ENCODE assay signal across 10 mouse cellular contexts in genomic region chr15:78571554-78572269, GRCm38 (mm10). TPM values are rescaled to one million over a fixed set of nuclear protein-coding genes. Genes with fewer than 3 reads are reported as not detected.
DNase-seq lines count a peak whose midpoint lies in the region; ATAC-seq and TF ChIP-seq lines count a peak whose summit lies in the region.
"Had no signal": no experiment of that assay in that cellular context is flagged by ENCODE, and none has a peak within 500 bp of the region (broad histone marks: within the 10 kb centered on the region; RNA-seq: fewer than 3 reads in every experiment).

No protein-coding gene starts in this region.

- WGBS in liver, postnatal 0 days (ENCODE audit: insufficient replicate concordance) = 10% methylated on average over 16 of the region's 16 CpGs
- 51% methylated on average over 16 of the region's 16 CpGs for WGBS in kidney, embryonic 14.5 days

- no peaks in the 10 kb centered on the region for H3K27me3 ChIP-seq in liver, postnatal 0 days (ENCODE audit: insufficient read depth, low read length)
- H3K27me3 ChIP-seq in kidney, embryonic 14.5 days (ENCODE audit: control insufficient read depth, insufficient read depth, low read length) = no peaks in the 10 kb centered on the region
- H3K27me3 ChIP-seq: lung, embryonic 15.5 days had no signal

- H3K9ac ChIP-seq in liver, postnatal 0 days (replicated peaks) = peak overlapping the region; percentile 68
- H3K9ac ChIP-seq in kidney, embryonic 14.5 days (ENCODE audit: low read depth, low read length) = no peak overlapping the region
- H3K9ac ChIP-seq: lung, embryonic 15.5 days had no signal

- peak; percentile 86 for TF ChIP-seq EP300 in liver, postnatal 0 days (IDR thresholded peaks at IDR 0.05; ENCODE audit: low read depth)

- ATAC-seq in erythroid progenitor cell, adult 5-6 weeks (replicated peaks; ENCODE audit: low FRiP score, poor library complexity, severe bottlenecking) = peak; percentile 86
- peak; percentile 91 for ATAC-seq in liver, postnatal 0 days
- ATAC-seq in kidney, embryonic 14.5 days (ENCODE audit: low FRiP score, low TSS enrichment) = no peak

- H3K4me3 ChIP-seq in liver, postnatal 0 days (ENCODE audit: low read depth, low read length) = peak overlapping the region; percentile 57
- no peak overlapping the region for H3K4me3 ChIP-seq in kidney, embryonic 14.5 days (ENCODE audit: low read length)
- H3K4me3 ChIP-seq: lung, embryonic 15.5 days had no signal

- peaks cover 25% of the 10 kb centered on the region for H3K36me3 ChIP-seq in liver, postnatal 0 days (replicated peaks; ENCODE audit: insufficient read depth, low read length)
- H3K36me3 ChIP-seq in kidney, embryonic 14.5 days (ENCODE audit: control insufficient read depth, insufficient read depth, low read length) = no peaks in the 10 kb centered on the region
- H3K36me3 ChIP-seq: lung, embryonic 15.5 days had no signal

- peaks cover 35% of the 10 kb centered on the region for H3K4me1 ChIP-seq in liver, postnatal 0 days (ENCODE audit: insufficient read depth)
- H3K4me1 ChIP-seq in kidney, embryonic 14.5 days (ENCODE audit: control insufficient read depth, insufficient read depth, low read length) = no peaks in the 10 kb centered on the region
- H3K4me1 ChIP-seq: lung, embryonic 15.5 days had no signal

- DNase-seq in MN1 (ENCODE audit: low spot score) = peak; percentile 43
- peak; percentile 84 for DNase-seq in liver, postnatal 0 days
- DNase-seq in spleen, postnatal 14 days (ENCODE audit: low spot score in 2 of 2) = peak; percentile 72 to 77
- DNase-seq in layer of hippocampus, postnatal 14 days (ENCODE audit: low spot score in 2 of 2) = no peak
- no peak for DNase-seq in adrenal gland, postnatal 25 days
- DNase-seq in gastrocnemius, adult 18-20 months (ENCODE audit: low spot score) = no peak

- H3K9me3 ChIP-seq in liver, postnatal 0 days (ENCODE audit: low read length) = no peaks in the 10 kb centered on the region
- H3K9me3 ChIP-seq in kidney, embryonic 14.5 days (ENCODE audit: control insufficient read depth, low read length) = no peaks in the 10 kb centered on the region
- H3K9me3 ChIP-seq: lung, embryonic 15.5 days had no signal

- no peak for TF ChIP-seq CTCF in liver, postnatal 0 days (IDR thresholded peaks at IDR 0.05; ENCODE audit: low read depth)

- H3K27ac ChIP-seq in liver, postnatal 0 days (ENCODE audit: low read depth) = peak overlapping the region; percentile 91
- H3K27ac ChIP-seq in kidney, embryonic 14.5 days (ENCODE audit: low read depth, low read length) = no peak overlapping the region
- H3K27ac ChIP-seq: lung, embryonic 15.5 days had no signal

- H3K4me2 ChIP-seq in liver, postnatal 0 days (ENCODE audit: low read depth, low read length) = peak overlapping the region; percentile 67
- H3K4me2 ChIP-seq in kidney, embryonic 14.5 days (replicated peaks; ENCODE audit: low read depth, low read length) = no peak overlapping the region
- H3K4me2 ChIP-seq: lung, embryonic 15.5 days had no signal

RNA-seq across cellular contexts. Expression of gene Rac2, which starts 0.9 kb away (rescaled TPM):
- total RNA-seq in erythroid progenitor cell, adult 5-6 weeks (2015; ENCODE audit: low replicate concordance) = 126 and 259 TPM in 2 replicates
- total RNA-seq in erythroid progenitor cell, adult 5-6 weeks (2017; ENCODE audit: low replicate concordance) = 61.6 and 79.4 TPM in 2 replicates
- 120 and 127 TPM in 2 replicates for polyA plus RNA-seq in liver, postnatal 0 days (2015; fragmentation: Nextera tagmentation; extraction: Ambion mirVana)
- total RNA-seq in layer of hippocampus, postnatal 14 days (2021) = 1 to 10 TPM; 2.5 to 3.5 TPM
- 2.7 and 4.5 TPM in 2 replicates for total RNA-seq in adrenal gland, postnatal 25 days (2021)
- 1 to 10 TPM in 1 of 2 experiments, under 1 TPM in 1; 0.96 to 1.8 TPM for total RNA-seq in gastrocnemius, adult 18-20 months (2021)
- polyA plus RNA-seq in kidney, embryonic 14.5 days (2014; fragmentation: Nextera tagmentation; extraction: Ambion mirVana) = 6.1 and 7.6 TPM in 2 replicates

RNA-seq across cellular contexts. Expression of gene Cyth4, which starts 25.1 kb away (rescaled TPM):
- total RNA-seq in erythroid progenitor cell, adult 5-6 weeks (2015; ENCODE audit: low replicate concordance) = 11.2 and 18.4 TPM in 2 replicates
- total RNA-seq in erythroid progenitor cell, adult 5-6 weeks (2017; ENCODE audit: low replicate concordance) = 16.3 and 20.8 TPM in 2 replicates
- polyA plus RNA-seq in liver, postnatal 0 days (2015; fragmentation: Nextera tagmentation; extraction: Ambion mirVana) = 11.5 and 13.3 TPM in 2 replicates
- 10 to 100 TPM; 16.9 to 18.0 TPM for total RNA-seq in layer of hippocampus, postnatal 14 days (2021)
- 7.5 and 7.6 TPM in 2 replicates for total RNA-seq in adrenal gland, postnatal 25 days (2021)
- 1 to 10 TPM in 1 of 2 experiments, under 1 TPM in 1; 0.82 to 2.3 TPM for total RNA-seq in gastrocnemius, adult 18-20 months (2021)
- polyA plus RNA-seq in kidney, embryonic 14.5 days (2014; fragmentation: Nextera tagmentation; extraction: Ambion mirVana) = 2.6 and 3.5 TPM in 2 replicates

RNA-seq across cellular contexts. Expression of gene Sstr3, which starts 27.2 kb away (rescaled TPM):
- total RNA-seq in erythroid progenitor cell, adult 5-6 weeks (2015; ENCODE audit: low replicate concordance) = not detected in 2 replicates
- total RNA-seq in erythroid progenitor cell, adult 5-6 weeks (2017; ENCODE audit: low replicate concordance) = not detected in 2 replicates
- not detected in 2 replicates for polyA plus RNA-seq in liver, postnatal 0 days (2015; fragmentation: Nextera tagmentation; extraction: Ambion mirVana)
- total RNA-seq in layer of hippocampus, postnatal 14 days (2021) = 10 to 100 TPM; 22.9 to 23.9 TPM
- 0.58 and 0.76 TPM in 2 replicates for total RNA-seq in adrenal gland, postnatal 25 days (2021)
- total RNA-seq in gastrocnemius, adult 18-20 months (2021) = not detected
- polyA plus RNA-seq in kidney, embryonic 14.5 days (2014; fragmentation: Nextera tagmentation; extraction: Ambion mirVana) = 0.21 and 0.23 TPM in 2 replicates
- polyA plus RNA-seq: embryonic facial prominence, embryonic 11.5 days; lung, embryonic 15.5 days had no signal

RNA-seq across cellular contexts. Expression of gene C1qtnf6, which starts 40.5 kb away (rescaled TPM):
- total RNA-seq in erythroid progenitor cell, adult 5-6 weeks (2015; ENCODE audit: low replicate concordance) = 4.3 TPM in 1 of 2 replicates, not detected in the other
- not detected in 2 replicates for total RNA-seq in erythroid progenitor cell, adult 5-6 weeks (2017; ENCODE audit: low replicate concordance)
- 4.3 and 4.4 TPM in 2 replicates for polyA plus RNA-seq in liver, postnatal 0 days (2015; fragmentation: Nextera tagmentation; extraction: Ambion mirVana)
- 10 to 100 TPM; 10.8 to 12.0 TPM for total RNA-seq in layer of hippocampus, postnatal 14 days (2021)
- 48.7 and 59.4 TPM in 2 replicates for total RNA-seq in adrenal gland, postnatal 25 days (2021)
- 1 to 10 TPM; 1.0 to 2.4 TPM for total RNA-seq in gastrocnemius, adult 18-20 months (2021)
- polyA plus RNA-seq in kidney, embryonic 14.5 days (2014; fragmentation: Nextera tagmentation; extraction: Ambion mirVana) = 26.0 and 31.9 TPM in 2 replicates

Comparison
In these comparisons a context has a peak if more than half of its experiments do, and no peak if none do; other contexts are left out.
1. DNase-seq: peak in MN1 (single experiment), liver, postnatal 0 days (single experiment) and spleen, postnatal 14 days (2 of 2); none in layer of hippocampus, postnatal 14 days (0 of 2), adrenal gland, postnatal 25 days (single experiment) and gastrocnemius, adult 18-20 months (single experiment).
2. RNA of gene Rac2, which starts 0.9 kb away (total RNA-seq): 61.6 to 259 TPM in erythroid progenitor cell, adult 5-6 weeks; 2.5 to 3.5 TPM in layer of hippocampus, postnatal 14 days, 2.7 to 4.5 TPM in adrenal gland, postnatal 25 days and 0.96 to 1.8 TPM in gastrocnemius, adult 18-20 months; every median in the first group is over 10 times any median in the second.
3. RNA of gene Sstr3, which starts 27.2 kb away (total RNA-seq): 22.9 to 23.9 TPM in layer of hippocampus, postnatal 14 days; 0.58 to 0.76 TPM in adrenal gland, postnatal 25 days, not detected in erythroid progenitor cell, adult 5-6 weeks and not detected in gastrocnemius, adult 18-20 months; every median in the first group is over 10 times any median in the second.